Mouse (Mus musculus) olfactory bulb, adult 2 months (tissue): ENCODE data around the gene Vill. TPM values are rescaled to one million over a fixed set of nuclear protein-coding genes. Genes with fewer than 3 reads are reported as not detected.

Source experiments
- H3K27ac ChIP-seq: fragments of 200-500 bp; 2 replicates; pipeline ENCODE4 v1.5.1; 2012; ENCODE audit warnings: low read depth, low read length; ENCODE audit not compliant: insufficient read depth
- H3K4me1 ChIP-seq: fragments of 200-500 bp; 2 replicates; pipeline ENCODE4 v1.6.1; 2012; ENCODE audit warnings: low read length; ENCODE audit not compliant: control insufficient read depth, insufficient read depth
- H3K4me3 ChIP-seq: fragments of 200-500 bp; 2 replicates; pipeline ENCODE4 v1.5.1; 2012; ENCODE audit warnings: mild to moderate bottlenecking, low read depth, low read length, moderate library complexity; ENCODE audit not compliant: insufficient read depth
- CTCF ChIP-seq: fragments of 200-500 bp; IDR thresholded peaks from 2 replicates; pipeline ENCODE4 v1.5.1; 2012; ENCODE audit warnings: low read depth, mild to moderate bottlenecking, low read length, moderate library complexity; ENCODE audit not compliant: insufficient read depth
- POLR2A ChIP-seq: fragments of 200-500 bp; IDR thresholded peaks from 2 replicates; pipeline ENCODE4 v1.6.1; 2012; ENCODE audit warnings: mild to moderate bottlenecking, low read depth, low read length, moderate library complexity; ENCODE audit not compliant: insufficient read depth
- WGBS: fragments of 180-500 bp; shearing (Covaris S2); methylation state at CpG from one replicate; pipeline ENCODE4 v1.1.7; 2018; 5-methylcytosine and 5-hydroxymethylcytosine counted together
- polyA plus RNA-seq: library from polyadenylated mRNA; stranded (reverse); fragments of >200 nt; gene quantifications from 2 replicates; pipeline ENCODE4 v1.2.4, GENCODE M21; 2012; ENCODE audit warnings: low replicate concordance; ENCODE audit not compliant: missing spikeins, insufficient read depth, insufficient read length

The Vill gene
- polyA plus RNA-seq, 1 experiment, result not detected

DNA sequence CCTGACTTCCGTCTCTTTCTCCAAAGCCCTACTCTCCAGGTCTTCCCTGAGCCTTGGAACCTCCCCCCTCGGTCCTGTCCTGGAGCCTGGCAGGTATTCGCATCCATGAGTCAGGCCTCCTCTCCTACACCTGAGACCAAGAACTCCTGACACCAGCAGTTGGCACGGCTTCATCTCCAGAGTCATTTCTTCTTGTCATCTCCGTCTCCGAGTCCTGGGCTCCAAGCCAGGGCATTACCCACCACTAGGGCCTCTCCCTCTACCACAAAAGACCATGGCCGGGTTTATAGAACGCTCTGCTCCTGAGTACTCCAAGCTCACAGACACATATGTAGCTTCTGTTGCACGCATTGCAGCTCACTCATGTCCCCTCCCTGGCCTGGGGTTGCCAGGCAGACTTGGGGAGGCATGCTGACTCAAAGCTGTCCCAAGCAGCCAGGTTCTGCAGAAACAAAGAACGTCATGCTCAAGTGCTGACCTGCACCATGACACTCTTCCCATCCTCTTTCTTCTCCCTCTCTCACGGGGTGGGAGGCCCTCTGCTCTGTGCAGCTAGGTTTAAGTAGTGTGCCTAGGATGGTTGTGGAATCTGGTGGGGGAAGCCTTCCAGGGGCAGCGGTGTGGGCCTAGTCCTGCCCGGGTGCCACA, 42.0 kb downstream of the Vill start:
- Histone ChIP-seq H3K4me3 (no peak overlapping the region), H3K27ac (no peak overlapping the region), H3K4me1 (peaks cover 22% of the 10 kb centered on the region)
- TF ChIP-seq POLR2A (no peak), CTCF (no peak)
- WGBS, result 86% methylated on average over 13 of the region's 13 CpGs

- 16% methylated on average over 15 of the region's 15 CpGs for WGBS
- Histone ChIP-seq H3K27ac (no peak overlapping the region), H3K4me3 (no peak overlapping the region), H3K4me1 (no peaks in the 10 kb centered on the region; the same call in 1 of the 2 replicates)
- no peak for TF ChIP-seq CTCF
- no peak for TF ChIP-seq POLR2A
Measured at GRCm38 (mm10) chr9:119100177-119100898, 47.8 kb downstream of the Vill start.

DNA sequence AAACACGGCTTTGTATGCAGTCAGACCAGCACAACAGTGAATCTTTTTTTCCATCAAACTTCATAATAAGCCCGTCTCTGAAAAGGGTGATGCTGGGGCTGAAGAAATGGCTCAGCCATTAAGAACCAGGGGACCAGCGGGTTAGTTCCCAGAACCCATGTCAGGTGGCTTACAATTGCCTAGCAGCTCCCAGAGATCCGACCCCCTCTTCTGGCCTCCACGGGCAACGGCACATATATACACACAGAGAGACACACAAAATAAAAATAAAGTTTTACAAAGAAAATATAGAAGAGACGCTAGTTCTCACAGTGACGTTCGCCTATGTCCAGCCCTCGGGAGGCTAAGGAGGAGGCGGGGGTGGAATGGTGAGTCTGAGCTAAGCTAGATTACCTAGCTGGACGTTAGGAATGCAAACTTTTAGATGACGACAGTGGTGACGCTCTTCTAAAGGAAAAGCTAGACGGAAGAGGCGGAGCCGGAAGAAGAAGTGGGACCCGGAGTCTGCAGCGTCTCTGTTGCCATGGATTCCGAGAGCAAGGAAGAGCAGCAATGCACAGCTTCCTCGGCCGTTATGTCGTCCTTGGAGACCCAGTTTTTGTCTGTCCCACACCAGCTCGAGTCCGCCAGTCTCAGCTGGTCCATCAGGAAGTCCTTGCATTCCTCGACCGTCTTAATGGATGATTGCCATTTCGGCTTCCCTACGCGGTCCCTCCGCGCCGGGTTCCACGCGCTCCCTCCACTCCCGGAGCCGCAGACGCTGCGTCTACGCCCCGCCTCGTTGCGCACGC, 49.6 kb downstream of the Vill start, which contains the start of gene Dlec1:
TSS of gene Dlec1 (plus strand) at position 487 of the 791 bp plus-strand sequence.
- Histone ChIP-seq H3K4me1 (no peaks in the 10 kb centered on the region; the same call in 1 of the 2 replicates), H3K27ac (no peak within 1 kb of the TSS), H3K4me3 (peak within 1 kb of the TSS; percentile 87)
- WGBS, result 1% methylated on average over 44 of the region's 44 CpGs
- TF ChIP-seq CTCF (no peak), POLR2A (peak; percentile 26; the same call in 1 of the 2 replicates)

DNA sequence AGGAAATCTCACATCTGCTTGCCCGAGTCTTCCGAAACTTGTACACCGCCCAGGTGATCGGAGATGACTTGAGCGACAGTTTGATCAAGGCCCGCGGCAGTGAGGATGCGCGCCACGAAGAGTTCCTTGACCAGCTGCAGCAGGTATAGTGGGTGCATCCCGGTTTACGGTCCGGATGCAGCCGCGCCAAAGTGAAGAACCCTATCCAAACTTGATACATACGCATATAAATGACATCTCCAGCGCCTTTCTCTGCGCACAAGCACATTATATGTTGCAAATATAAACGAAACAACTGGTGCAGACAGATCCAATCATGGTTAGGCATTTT, 50.2 kb downstream of the Vill start:
- Histone ChIP-seq H3K4me3 (peak overlapping the region; percentile 87), H3K27ac (no peak overlapping the region), H3K4me1 (no peaks in the 10 kb centered on the region; the same call in 1 of the 2 replicates)
- TF ChIP-seq CTCF (no peak), POLR2A (no peak)
- 1% methylated on average over 19 of the region's 19 CpGs for WGBS

- H3K4me3 ChIP-seq, result no peak overlapping the region
- no peak overlapping the region for H3K27ac ChIP-seq
- no peaks in the 10 kb centered on the region for H3K4me1 ChIP-seq
- WGBS, result 71% methylated on average over 4 of the region's 4 CpGs
- TF ChIP-seq POLR2A (no peak), CTCF (no peak)
Measured at GRCm38 (mm10) chr9:119107566-119107965, 55.0 kb downstream of the Vill start.

DNA sequence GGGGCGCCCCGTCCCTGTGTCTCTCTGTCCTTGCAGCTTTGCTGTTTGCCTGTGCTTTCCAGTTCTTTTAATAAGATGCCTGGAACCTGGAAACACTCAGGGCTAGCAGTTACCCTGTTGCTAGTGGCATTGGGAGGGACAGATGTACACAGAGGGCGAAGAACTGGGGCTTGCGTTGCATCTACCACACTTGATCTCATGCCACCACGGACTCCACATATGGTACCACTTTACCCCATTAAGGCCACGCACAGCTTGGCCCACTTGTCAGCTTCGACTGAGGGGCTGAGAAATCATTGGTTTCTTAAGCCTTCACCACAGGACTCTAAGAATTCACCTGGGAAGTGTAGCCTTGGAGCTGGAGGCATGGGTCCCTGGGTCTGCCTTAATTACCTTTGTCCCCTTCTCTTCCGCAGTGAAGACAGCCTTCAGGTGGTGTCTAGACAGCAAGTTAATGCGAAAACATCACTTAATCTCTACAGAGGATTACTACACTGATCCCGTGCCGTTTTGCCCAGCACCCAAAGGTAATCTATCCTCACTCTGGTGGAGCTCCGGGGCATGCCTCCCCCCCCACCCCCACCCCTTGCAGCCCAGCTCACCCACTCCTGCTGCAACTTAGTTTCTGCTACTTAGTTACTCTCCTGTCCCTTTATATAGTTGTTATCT, 57.2 kb downstream of the Vill start:
- WGBS, result 69% methylated on average over 12 of the region's 12 CpGs
- no peak overlapping the region for H3K27ac ChIP-seq
- TF ChIP-seq POLR2A, result no peak
- TF ChIP-seq CTCF, result no peak
- no peak overlapping the region for H3K4me3 ChIP-seq
- H3K4me1 ChIP-seq, result no peaks in the 10 kb centered on the region

DNA sequence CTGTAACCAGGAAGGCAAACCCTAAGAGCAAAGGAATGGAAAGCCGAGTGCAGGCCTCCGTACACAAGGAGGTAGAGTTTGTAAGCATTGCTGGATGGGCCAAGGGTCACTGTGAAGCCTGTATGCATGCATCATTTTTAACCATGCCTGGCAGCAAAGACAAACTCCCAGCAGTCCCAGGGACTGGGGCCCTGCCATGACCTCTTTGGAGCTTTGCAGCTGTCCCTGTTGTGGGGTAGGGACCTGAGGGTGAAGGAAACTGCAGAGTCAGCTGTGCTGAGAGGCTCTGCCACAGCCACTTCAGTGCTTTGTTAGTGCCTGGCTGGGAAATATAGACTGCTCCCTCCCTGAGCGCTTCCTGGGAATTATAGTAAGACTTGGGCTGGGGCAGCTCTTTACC, 58.1 kb downstream of the Vill start:
- TF ChIP-seq CTCF, result no peak
- Histone ChIP-seq H3K27ac (no peak overlapping the region), H3K4me3 (no peak overlapping the region), H3K4me1 (no peaks in the 10 kb centered on the region)
- 81% methylated on average over 3 of the region's 3 CpGs for WGBS

GRCm38 (mm10) chr9:119114911-119115310, 62.3 kb downstream of the Vill start:
- Histone ChIP-seq H3K4me3 (no peak overlapping the region), H3K4me1 (no peaks in the 10 kb centered on the region), H3K27ac (no peak overlapping the region)
- 92% methylated on average over 17 of the region's 17 CpGs for WGBS
- no peak for TF ChIP-seq CTCF
- no peak for TF ChIP-seq POLR2A
